Mouse (Mus musculus) liver, adult (tissue): ENCODE measurements around the gene Clec2l.

Source experiments
- GATA4 ChIP-seq: IDR thresholded peaks from 2 replicates; pipeline ENCODE4 v1.6.1; 2014; ENCODE audit warnings: mild to moderate bottlenecking, low read length; ENCODE audit not compliant: insufficient replicate concordance

The Clec2l gene

GRCm38 (mm10) chr6:38642593-38642992 is 20.3 kb upstream of the Clec2l start:
- TF ChIP-seq GATA4: no peak

- no peak for TF ChIP-seq GATA4
These were observed 19.8 kb upstream of the Clec2l start for GRCm38 (mm10) chr6:38643039-38643438.

GRCm38 (mm10) chr6:38649545-38649944 is 13.3 kb upstream of the Clec2l start:
- TF ChIP-seq GATA4: no peak

GRCm38 (mm10) chr6:38650263-38650937 is 12.5 kb upstream of the Clec2l start:
- no peak for TF ChIP-seq GATA4

GRCm38 (mm10) chr6:38661626-38662025 is 1.2 kb upstream of the Clec2l start:
- TF ChIP-seq GATA4: no peak

GRCm38 (mm10) chr6:38669580-38669979 is 6.7 kb downstream of the Clec2l start:
- no peak for TF ChIP-seq GATA4

- TF ChIP-seq GATA4: no peak
These were observed 8.4 kb downstream of the Clec2l start for GRCm38 (mm10) chr6:38671270-38671669.

GRCm38 (mm10) chr6:38672011-38672410 is 9.1 kb downstream of the Clec2l start:
- no peak for TF ChIP-seq GATA4

- TF ChIP-seq GATA4: no peak
These were observed 13.3 kb downstream of the Clec2l start for GRCm38 (mm10) chr6:38676217-38676616.

GRCm38 (mm10) chr6:38676723-38677122 is 13.9 kb downstream of the Clec2l start:
- TF ChIP-seq GATA4: no peak

GRCm38 (mm10) chr6:38677629-38678028 is 14.8 kb downstream of the Clec2l start:
- TF ChIP-seq GATA4: no peak

- TF ChIP-seq GATA4: no peak
These were observed 19.7 kb downstream of the Clec2l start for GRCm38 (mm10) chr6:38682532-38682931.

- no peak for TF ChIP-seq GATA4
These were observed 24.3 kb downstream of the Clec2l start for GRCm38 (mm10) chr6:38687216-38687615.

- TF ChIP-seq GATA4: no peak
These were observed 26.0 kb downstream of the Clec2l start for GRCm38 (mm10) chr6:38688841-38689240.

GRCm38 (mm10) chr6:38690615-38691014 is 27.7 kb downstream of the Clec2l start:
- no peak for TF ChIP-seq GATA4

- TF ChIP-seq GATA4: no peak
These were observed 28.2 kb downstream of the Clec2l start for GRCm38 (mm10) chr6:38691052-38691451.

- TF ChIP-seq GATA4: no peak
These were observed 29.7 kb downstream of the Clec2l start for GRCm38 (mm10) chr6:38692556-38692955.
